Comparison of ENCODE assay signal across 16 mouse cellular contexts in the genomic region with DNA sequence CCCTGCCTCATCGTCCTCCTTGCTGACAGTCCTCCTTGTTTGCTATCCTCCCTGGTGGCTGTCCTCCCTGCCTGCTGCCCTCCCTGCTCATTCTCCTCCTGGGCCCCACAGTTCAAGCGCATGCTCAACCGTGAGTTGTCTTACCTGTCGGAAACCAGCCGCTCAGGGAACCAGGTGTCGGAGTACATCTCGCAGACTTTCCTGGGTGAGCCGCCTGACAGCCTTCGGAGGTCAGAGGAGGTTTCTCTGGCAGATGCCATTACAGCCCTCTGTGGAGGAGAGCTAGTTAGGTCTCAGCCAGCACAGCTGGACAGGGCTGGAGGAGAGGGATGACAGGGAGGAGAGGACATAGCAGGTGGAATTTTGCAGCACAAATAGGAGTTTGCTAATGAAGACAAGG. TPM values are rescaled to one million over a fixed set of nuclear protein-coding genes. Genes with fewer than 3 reads are reported as not detected.
"Had no signal": no experiment of that assay in that cellular context is flagged by ENCODE, and none has a peak within 500 bp of the region (broad histone marks: within the 10 kb centered on the region; RNA-seq: fewer than 3 reads in every experiment).

No protein-coding gene starts in this region.

- DNase-seq: kidney, postnatal 36 days; layer of hippocampus, postnatal 36 days; lung, embryonic 14.5 days; right cerebral cortex, adult 18-20 months; right cerebral cortex, postnatal 25 days; thymus, postnatal 36 days had no signal

- H3K4me2 ChIP-seq: limb, embryonic 15.5 days; liver, embryonic 12.5 days; lung, embryonic 14.5 days; midbrain, embryonic 12.5 days had no signal

- H3K9me3 ChIP-seq: limb, embryonic 15.5 days; liver, embryonic 12.5 days; midbrain, embryonic 12.5 days had no signal

- H3K36me3 ChIP-seq: limb, embryonic 15.5 days; liver, embryonic 12.5 days; midbrain, embryonic 12.5 days had no signal

- H3K4me3 ChIP-seq: limb, embryonic 15.5 days; liver, embryonic 12.5 days; midbrain, embryonic 12.5 days had no signal

- ATAC-seq: liver, embryonic 12.5 days; midbrain, embryonic 16.5 days had no signal

- H3K9ac ChIP-seq: limb, embryonic 15.5 days; liver, embryonic 12.5 days; lung, embryonic 14.5 days; midbrain, embryonic 12.5 days had no signal

- H3K27ac ChIP-seq: limb, embryonic 15.5 days; liver, embryonic 12.5 days; midbrain, embryonic 12.5 days had no signal

RNA-seq across cellular contexts. Expression of a gene that starts 28.3 kb away (rescaled TPM):
- total RNA-seq: layer of hippocampus, adult 18-20 months; layer of hippocampus, postnatal 36 days; left cerebral cortex, adult 8-10 months; left cerebral cortex, postnatal 25 days; megakaryocyte-erythroid progenitor cell, adult 5-6 weeks had no signal
- polyA plus RNA-seq: limb, embryonic 11.5 days; limb, embryonic 15.5 days; liver, embryonic 12.5 days; lung, embryonic 14.5 days; midbrain, embryonic 12.5 days; midbrain, embryonic 16.5 days; neural tube, embryonic 14.5 days had no signal
